Mouse (Mus musculus): ENCODE data around the gene Myct1.

Gene Myct1

GRCm38 (mm10) chr10:5615186-5616040 is 21.8 kb downstream of the Myct1 start:
- no peak for DNase-seq (ENCODE audit: low read depth, low spot score)

- DNase-seq (ENCODE audit: low read depth, low spot score): no peak
Observed at GRCm38 (mm10) chr10:5626268-5626667, 32.7 kb downstream of the Myct1 start.

- no peak for DNase-seq (ENCODE audit: low read depth, low spot score)
Observed at GRCm38 (mm10) chr10:5633672-5634200, 40.2 kb downstream of the Myct1 start.

GRCm38 (mm10) chr10:5634336-5634735 is 40.8 kb downstream of the Myct1 start:
- peak; percentile 3 for DNase-seq (ENCODE audit: low read depth, low spot score)

DNA sequence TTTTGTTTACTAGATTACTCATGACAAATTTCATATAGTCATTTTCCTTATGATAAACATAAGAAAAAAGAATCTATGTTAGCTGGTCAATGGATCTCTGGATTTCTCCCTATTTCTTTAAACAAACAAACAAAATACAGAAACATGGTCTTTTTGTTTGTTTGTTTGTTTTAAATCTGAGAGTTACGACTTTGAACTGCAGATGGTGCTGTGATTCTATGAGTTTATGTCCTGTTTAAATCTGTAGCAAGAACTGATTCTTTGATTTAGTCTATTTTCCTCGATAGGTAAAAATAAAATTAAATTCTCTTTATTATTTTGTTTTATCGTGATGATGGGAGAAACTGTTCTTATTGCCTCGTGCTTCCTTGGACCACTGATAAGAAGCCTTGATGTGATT is 43.7 kb downstream of the Myct1 start:
- DNase-seq (ENCODE audit: low read depth, low spot score): no peak

DNA sequence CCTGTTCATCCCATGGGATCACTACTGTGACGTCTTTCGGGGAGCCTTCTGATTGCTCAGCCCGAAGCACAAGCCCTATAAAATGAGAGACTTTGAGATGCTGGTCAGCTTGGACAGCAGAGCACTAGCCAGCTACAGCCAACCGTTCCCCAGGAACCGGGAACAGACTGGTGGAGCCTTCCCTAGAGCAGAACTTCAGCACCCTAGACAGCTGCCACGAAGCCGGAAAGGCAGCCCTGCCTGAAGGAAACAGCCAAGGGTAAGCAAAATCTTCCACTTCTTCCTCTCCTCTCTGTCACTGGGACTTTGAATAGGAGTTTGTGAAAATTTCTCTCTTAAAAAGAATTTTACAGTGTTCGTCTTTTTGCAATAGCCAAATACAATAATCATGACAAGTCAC is 45.5 kb downstream of the Myct1 start, which contains the start of gene Vip:
Gene Vip (plus strand): TSS at position 107 of the 400 bp plus-strand sequence.
- DNase-seq (ENCODE audit: low read depth, low spot score): peak; percentile 38

Measured in embryo, embryonic 11.5 days (tissue).